Mouse (Mus musculus) stomach, embryonic 15.5 days (tissue): ENCODE results near the gene Ssrp1. TPM values are rescaled to one million over a fixed set of nuclear protein-coding genes. Genes with fewer than 3 reads are reported as not detected.

ENCODE experiments used
- ATAC-seq: fragments of 200-750 bp; cut with Nextera tagmentation; 2 replicates; pipeline ENCODE4 v1.8.0; 2017; ENCODE audit warnings: low read depth, moderate number of reproducible peaks, moderate TSS enrichment; ENCODE audit not compliant: insufficient read depth, low FRiP score
- H3K27ac ChIP-seq: fragments of 300-500 bp; sonication (generic); 2 replicates; pipeline ENCODE4 v1.5.1; 2015; ENCODE audit warnings: mild to moderate bottlenecking, inconsistent platforms
- H3K27me3 ChIP-seq: fragments of 300-500 bp; sonication (generic); replicated peaks from 2 replicates; pipeline ENCODE4 v1.6.1; 2015; ENCODE audit warnings: inconsistent platforms
- H3K36me3 ChIP-seq: fragments of 300-500 bp; sonication (generic); 2 replicates; pipeline ENCODE4 v1.6.1; 2015; ENCODE audit warnings: inconsistent platforms
- H3K4me1 ChIP-seq: fragments of 300-500 bp; sonication (generic); 2 replicates; pipeline ENCODE4 v1.6.1; 2015; ENCODE audit warnings: inconsistent platforms
- H3K4me2 ChIP-seq: fragments of 300-500 bp; sonication (generic); 2 replicates; pipeline ENCODE4 v1.6.1; 2015; ENCODE audit warnings: mild to moderate bottlenecking, inconsistent platforms
- H3K4me3 ChIP-seq: fragments of 300-500 bp; sonication (generic); replicated peaks from 2 replicates; pipeline ENCODE4 v1.5.1; 2015; ENCODE audit warnings: inconsistent platforms
- H3K9ac ChIP-seq: fragments of 300-500 bp; sonication (generic); 2 replicates; pipeline ENCODE4 v1.6.1; 2015; ENCODE audit warnings: inconsistent platforms
- H3K9me3 ChIP-seq: fragments of 300-500 bp; sonication (generic); 2 replicates; pipeline ENCODE4 v1.6.1; 2016; ENCODE audit warnings: inconsistent platforms
- WGBS: fragments of 180-500 bp; shearing (Covaris S2); methylation state at CpG from one replicate; pipeline ENCODE4 v1.1.7; 2015; 5-methylcytosine and 5-hydroxymethylcytosine counted together
- polyA plus RNA-seq: library from polyadenylated mRNA; unstranded; fragments of >200 nt; fragmentation: Nextera tagmentation; extraction: Ambion mirVana; gene quantifications from 2 replicates; pipeline ENCODE4 v1.2.1, GENCODE M21; 2015

Gene Ssrp1
- 242 and 244 TPM in 2 replicates for polyA plus RNA-seq

- Histone ChIP-seq H3K9me3 (no peaks in the 10 kb centered on the region), H3K4me3 (peak within 1 kb of the TSS; percentile 84), H3K27me3 (no peaks in the 10 kb centered on the region), H3K27ac (peak within 1 kb of the TSS; percentile 81), H3K4me2 (peak within 1 kb of the TSS; percentile 78), H3K9ac (peak within 1 kb of the TSS; percentile 97), H3K4me1 (peaks cover 13% of the 10 kb centered on the region; the same call in 1 of the 2 replicates), H3K36me3 (peaks cover 31% of the 10 kb centered on the region)
- ATAC-seq, result peak; percentile 93
- WGBS, result under 1% methylated on average over 66 of the region's 66 CpGs
Observed at GRCm38 (mm10) chr2:85037047-85038026, at the start of gene Ssrp1, which contains the start of gene P2rx3. Gene Ssrp1 (plus strand): TSS chr2:85037234. Gene P2rx3 (minus strand): TSS chr2:85037462.

GRCm38 (mm10) chr2:84987930-84988329, 49.1 kb upstream of the Ssrp1 start, which contains the start of gene Prg3:
Gene Prg3 (plus strand): TSS chr2:84988215.
- Histone ChIP-seq H3K9ac (no peak within 1 kb of the TSS), H3K4me3 (no peak within 1 kb of the TSS), H3K4me2 (no peak within 1 kb of the TSS), H3K27ac (no peak within 1 kb of the TSS), H3K4me1 (no peaks in the 10 kb centered on the region), H3K9me3 (no peaks in the 10 kb centered on the region), H3K27me3 (no peaks in the 10 kb centered on the region), H3K36me3 (no peaks in the 10 kb centered on the region)
- WGBS, result 82% methylated on average over 1 of the region's 1 CpGs
- ATAC-seq, result no peak

GRCm38 (mm10) chr2:84996376-84996775, 40.7 kb upstream of the Ssrp1 start:
- no peaks in the 10 kb centered on the region for H3K4me1 ChIP-seq
- H3K27me3 ChIP-seq, result no peaks in the 10 kb centered on the region
- H3K27ac ChIP-seq, result no peak overlapping the region
- H3K4me3 ChIP-seq, result no peak overlapping the region
- H3K36me3 ChIP-seq, result no peaks in the 10 kb centered on the region
- no peak overlapping the region for H3K9ac ChIP-seq
- WGBS, result 75% methylated on average over 2 of the region's 2 CpGs
- no peak overlapping the region for H3K4me2 ChIP-seq
- ATAC-seq, result no peak
- H3K9me3 ChIP-seq, result no peaks in the 10 kb centered on the region

- H3K27me3 ChIP-seq, result no peaks in the 10 kb centered on the region
- no peak overlapping the region for H3K4me2 ChIP-seq
- no peaks in the 10 kb centered on the region for H3K36me3 ChIP-seq
- H3K27ac ChIP-seq, result no peak overlapping the region
- no peak for ATAC-seq
- 64% methylated on average over 3 of the region's 3 CpGs for WGBS
- no peak overlapping the region for H3K4me3 ChIP-seq
- H3K9me3 ChIP-seq, result no peaks in the 10 kb centered on the region
- no peak overlapping the region for H3K9ac ChIP-seq
- H3K4me1 ChIP-seq, result no peaks in the 10 kb centered on the region
Observed at GRCm38 (mm10) chr2:84999486-85000181, 37.4 kb upstream of the Ssrp1 start.

GRCm38 (mm10) chr2:85001497-85001896, 35.5 kb upstream of the Ssrp1 start:
- Histone ChIP-seq H3K27ac (no peak overlapping the region), H3K4me1 (no peaks in the 10 kb centered on the region), H3K9ac (no peak overlapping the region), H3K4me2 (no peak overlapping the region), H3K4me3 (no peak overlapping the region), H3K36me3 (no peaks in the 10 kb centered on the region), H3K27me3 (no peaks in the 10 kb centered on the region), H3K9me3 (no peaks in the 10 kb centered on the region)
- no peak for ATAC-seq
- WGBS, result 68% methylated on average over 13 of the region's 13 CpGs

GRCm38 (mm10) chr2:85002575-85002974, 34.5 kb upstream of the Ssrp1 start:
- 67% methylated on average over 8 of the region's 8 CpGs for WGBS
- Histone ChIP-seq H3K4me2 (no peak overlapping the region), H3K27ac (no peak overlapping the region), H3K27me3 (no peaks in the 10 kb centered on the region), H3K9ac (no peak overlapping the region), H3K9me3 (no peaks in the 10 kb centered on the region), H3K4me1 (no peaks in the 10 kb centered on the region), H3K36me3 (no peaks in the 10 kb centered on the region), H3K4me3 (no peak overlapping the region)
- no peak for ATAC-seq

- Histone ChIP-seq H3K4me1 (no peaks in the 10 kb centered on the region), H3K4me3 (no peak overlapping the region), H3K9ac (no peak overlapping the region), H3K4me2 (no peak overlapping the region), H3K27me3 (no peaks in the 10 kb centered on the region), H3K27ac (no peak overlapping the region), H3K36me3 (no peaks in the 10 kb centered on the region), H3K9me3 (no peaks in the 10 kb centered on the region)
- no peak for ATAC-seq
- WGBS, result 84% methylated on average over 4 of the region's 4 CpGs
Observed at GRCm38 (mm10) chr2:85004341-85004740, 32.7 kb upstream of the Ssrp1 start.

GRCm38 (mm10) chr2:85006600-85006999, 30.4 kb upstream of the Ssrp1 start:
- H3K36me3 ChIP-seq, result no peaks in the 10 kb centered on the region
- no peak overlapping the region for H3K4me2 ChIP-seq
- no peaks in the 10 kb centered on the region for H3K27me3 ChIP-seq
- no peak overlapping the region for H3K9ac ChIP-seq
- no peak for ATAC-seq
- H3K27ac ChIP-seq, result no peak overlapping the region
- H3K4me3 ChIP-seq, result no peak overlapping the region
- WGBS, result 79% methylated on average over 7 of the region's 7 CpGs
- H3K4me1 ChIP-seq, result 0 out of 2 replicates have a peak, but pooled peaks cover 3% of the 10 kb centered on the region
- no peaks in the 10 kb centered on the region for H3K9me3 ChIP-seq

- Histone ChIP-seq H3K9me3 (no peaks in the 10 kb centered on the region), H3K27me3 (no peaks in the 10 kb centered on the region), H3K4me1 (0 out of 2 replicates have a peak, but pooled peaks cover 6% of the 10 kb centered on the region), H3K9ac (no peak overlapping the region), H3K4me3 (no peak overlapping the region), H3K4me2 (no peak overlapping the region), H3K36me3 (no peaks in the 10 kb centered on the region), H3K27ac (no peak overlapping the region)
- no peak for ATAC-seq
- 26% methylated on average over 4 of the region's 4 CpGs for WGBS
Observed at GRCm38 (mm10) chr2:85007729-85008128, 29.3 kb upstream of the Ssrp1 start.

GRCm38 (mm10) chr2:85009212-85009611, 27.8 kb upstream of the Ssrp1 start:
- WGBS, result 49% methylated on average over 2 of the region's 2 CpGs
- no peaks in the 10 kb centered on the region for H3K27me3 ChIP-seq
- H3K4me3 ChIP-seq, result no peak overlapping the region
- no peak overlapping the region for H3K9ac ChIP-seq
- no peak overlapping the region for H3K4me2 ChIP-seq
- no peaks in the 10 kb centered on the region for H3K36me3 ChIP-seq
- 0 out of 2 replicates have a peak, but pooled peaks cover 6% of the 10 kb centered on the region for H3K4me1 ChIP-seq
- H3K9me3 ChIP-seq, result no peaks in the 10 kb centered on the region
- no peak; the same call in 1 of the 2 replicates for ATAC-seq
- H3K27ac ChIP-seq, result no peak overlapping the region

GRCm38 (mm10) chr2:85011906-85012604, 25.0 kb upstream of the Ssrp1 start:
- H3K9me3 ChIP-seq, result no peaks in the 10 kb centered on the region
- 24% methylated on average over 9 of the region's 9 CpGs for WGBS
- peak; percentile 95 for ATAC-seq
- 0 out of 2 replicates have a peak, but pooled peaks cover 6% of the 10 kb centered on the region for H3K4me1 ChIP-seq
- 0 out of 2 replicates have a peak overlapping the region, but pooled peaks have one; percentile 42 for H3K27ac ChIP-seq
- no peak overlapping the region for H3K4me3 ChIP-seq
- H3K36me3 ChIP-seq, result no peaks in the 10 kb centered on the region
- no peak overlapping the region for H3K9ac ChIP-seq
- no peaks in the 10 kb centered on the region for H3K27me3 ChIP-seq
- H3K4me2 ChIP-seq, result no peak overlapping the region
